Mouse (Mus musculus): ENCODE results near the gene Samd8. TPM values are rescaled to one million over a fixed set of nuclear protein-coding genes. Genes with fewer than 3 reads are reported as not detected.

Samd8 gene
- polyA plus RNA-seq, 1 experiment = 19.6 TPM

DNA sequence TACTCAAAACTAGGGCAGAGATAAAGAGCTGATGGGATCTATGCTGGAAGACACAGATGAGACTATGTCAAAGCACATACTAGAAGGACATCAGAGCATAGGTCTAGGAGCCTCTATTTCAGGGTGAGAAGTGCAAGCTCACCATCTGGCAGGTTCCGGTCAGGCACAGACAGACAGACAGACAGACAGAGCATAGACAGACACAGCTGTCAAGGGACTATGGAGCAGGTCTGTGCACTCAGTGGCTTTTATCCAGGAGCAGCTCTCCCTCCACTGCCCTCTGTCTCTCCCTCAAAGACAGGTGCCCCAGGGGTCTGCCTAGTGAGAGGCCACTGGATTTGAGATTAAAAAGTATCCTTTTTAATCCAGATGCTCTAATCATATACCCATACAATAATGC, 6.2 kb upstream of the Samd8 start:
- peaks cover 39% of the 10 kb centered on the region for H3K4me1 ChIP-seq (ENCODE audit: control insufficient read depth, insufficient read depth, low read length)
- H3K4me3 ChIP-seq (ENCODE audit: insufficient read depth, low read length) = no peak overlapping the region
- no peak for TF ChIP-seq POLR2A (IDR thresholded peaks at IDR 0.05; ENCODE audit: borderline replicate concordance, low read depth, low read length)
- TF ChIP-seq CTCF (IDR thresholded peaks at IDR 0.05; ENCODE audit: low read depth, low read length) = no peak
- H3K27ac ChIP-seq (ENCODE audit: insufficient read depth, low read depth, low read length) = no peak overlapping the region

DNA sequence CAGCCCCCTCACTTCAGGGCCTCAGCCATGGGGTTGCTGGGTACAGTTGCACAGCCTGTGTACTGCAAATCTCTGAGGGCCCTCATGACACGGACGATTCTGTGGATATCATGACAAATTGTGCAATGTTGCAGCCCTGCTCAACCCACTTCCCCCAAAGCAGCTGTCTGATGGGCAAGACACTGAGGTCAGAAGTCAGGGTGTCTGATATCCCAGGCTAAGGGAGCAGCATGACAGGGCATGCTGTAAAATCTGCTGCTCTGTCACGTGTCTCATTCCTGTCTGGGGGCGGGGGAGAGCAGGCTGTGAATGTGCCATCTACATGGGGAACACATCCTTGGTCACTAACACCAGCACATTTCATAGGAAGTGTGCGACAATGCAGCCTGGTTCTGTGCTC, 5.2 kb upstream of the Samd8 start:
- Histone ChIP-seq H3K4me3 (ENCODE audit: insufficient read depth, low read length) (no peak overlapping the region), H3K27ac (ENCODE audit: insufficient read depth, low read depth, low read length) (peak overlapping the region; percentile 80), H3K4me1 (ENCODE audit: control insufficient read depth, insufficient read depth, low read length) (peaks cover 45% of the 10 kb centered on the region)
- TF ChIP-seq POLR2A (IDR thresholded peaks at IDR 0.05; ENCODE audit: borderline replicate concordance, low read depth, low read length) = no peak
- no peak for TF ChIP-seq CTCF (IDR thresholded peaks at IDR 0.05; ENCODE audit: low read depth, low read length)

DNA sequence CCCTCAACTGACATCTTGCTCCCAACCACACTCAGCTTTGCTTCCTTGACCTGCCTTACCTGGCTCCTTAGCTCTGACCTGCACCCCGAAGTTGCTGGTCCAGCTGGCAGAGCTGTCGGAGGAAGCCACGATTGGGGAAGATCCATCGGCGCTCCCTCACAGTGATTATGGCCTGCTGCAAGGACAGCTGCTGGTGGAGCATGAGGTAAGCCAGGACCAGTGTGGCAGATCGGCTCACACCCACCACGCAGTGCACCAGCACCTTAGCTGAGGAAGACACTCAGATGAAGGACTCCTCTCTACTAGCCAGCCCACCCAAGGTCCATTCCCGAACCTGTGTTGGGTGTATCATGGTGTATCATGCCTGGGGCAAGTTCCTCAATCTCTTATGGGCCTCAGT, 4.1 kb upstream of the Samd8 start:
- H3K4me3 ChIP-seq (ENCODE audit: insufficient read depth, low read length) = no peak overlapping the region
- peaks cover 46% of the 10 kb centered on the region for H3K4me1 ChIP-seq (ENCODE audit: control insufficient read depth, insufficient read depth, low read length)
- no peak overlapping the region for H3K27ac ChIP-seq (ENCODE audit: insufficient read depth, low read depth, low read length)
- TF ChIP-seq POLR2A (IDR thresholded peaks at IDR 0.05; ENCODE audit: borderline replicate concordance, low read depth, low read length) = no peak
- TF ChIP-seq CTCF (IDR thresholded peaks at IDR 0.05; ENCODE audit: low read depth, low read length) = no peak

DNA sequence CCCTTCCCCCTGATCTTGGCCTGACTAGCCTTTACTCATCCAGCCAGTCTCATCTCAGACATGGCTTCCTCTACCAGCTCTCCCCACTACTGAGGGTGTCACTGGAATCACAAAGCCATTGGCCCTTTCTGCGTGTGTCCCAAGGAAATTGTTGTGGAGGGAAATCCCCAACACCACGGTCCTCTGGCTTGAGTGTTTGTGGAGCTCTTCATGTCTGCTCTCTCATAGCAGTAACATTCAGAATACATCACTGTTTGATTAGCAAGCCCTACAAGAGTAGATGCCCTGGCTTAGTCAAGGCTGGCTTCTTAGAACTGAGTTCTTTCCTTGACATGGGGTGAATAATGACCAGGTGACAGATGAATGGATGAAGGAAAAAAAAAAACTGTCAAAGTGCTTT, 3.5 kb upstream of the Samd8 start:
- no peak for TF ChIP-seq CTCF (IDR thresholded peaks at IDR 0.05; ENCODE audit: low read depth, low read length)
- no peak for TF ChIP-seq POLR2A (IDR thresholded peaks at IDR 0.05; ENCODE audit: borderline replicate concordance, low read depth, low read length)
- H3K4me1 ChIP-seq (ENCODE audit: control insufficient read depth, insufficient read depth, low read length) = peaks cover 46% of the 10 kb centered on the region
- H3K27ac ChIP-seq (ENCODE audit: insufficient read depth, low read depth, low read length) = no peak overlapping the region
- H3K4me3 ChIP-seq (ENCODE audit: insufficient read depth, low read length) = no peak overlapping the region

DNA sequence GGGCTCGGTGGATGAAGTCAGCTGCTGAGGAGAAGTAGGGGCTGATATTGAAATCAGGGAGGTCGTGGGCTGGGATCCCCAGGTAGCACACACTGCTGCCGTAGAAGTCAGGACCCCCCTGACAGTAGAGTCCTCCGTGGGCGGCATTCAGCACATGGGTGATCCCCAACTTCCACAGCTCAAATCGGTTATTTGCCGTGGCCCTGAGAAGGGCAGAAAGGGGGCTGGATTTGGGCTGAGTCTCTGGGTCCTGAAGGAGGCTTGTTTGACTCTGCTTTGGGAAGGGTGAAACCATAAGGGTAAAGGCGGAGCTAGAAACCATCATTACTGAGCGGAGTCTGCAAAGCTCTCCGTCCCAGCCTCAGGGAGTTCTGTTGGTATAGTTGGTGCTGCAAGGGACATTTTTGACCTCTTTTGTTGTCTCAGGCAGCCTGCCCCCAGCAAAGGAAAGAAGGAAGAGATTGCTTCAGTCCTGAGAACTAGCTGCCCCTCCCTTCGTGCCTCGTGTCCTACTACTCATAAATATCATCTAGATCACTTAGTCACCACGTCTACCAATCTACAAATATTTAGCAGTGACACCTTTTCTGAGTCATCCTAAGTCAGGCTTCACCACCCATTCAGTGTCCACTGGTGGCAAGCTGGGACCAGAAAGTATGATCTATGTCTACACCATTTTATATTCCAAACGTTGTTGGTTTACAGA, 2.7 kb upstream of the Samd8 start:
- Histone ChIP-seq H3K4me1 (ENCODE audit: control insufficient read depth, insufficient read depth, low read length) (peaks cover 46% of the 10 kb centered on the region), H3K4me3 (ENCODE audit: insufficient read depth, low read length) (no peak overlapping the region), H3K27ac (ENCODE audit: insufficient read depth, low read depth, low read length) (no peak overlapping the region)
- TF ChIP-seq CTCF (IDR thresholded peaks at IDR 0.05; ENCODE audit: low read depth, low read length) (no peak), POLR2A (IDR thresholded peaks at IDR 0.05; ENCODE audit: borderline replicate concordance, low read depth, low read length) (no peak)

DNA sequence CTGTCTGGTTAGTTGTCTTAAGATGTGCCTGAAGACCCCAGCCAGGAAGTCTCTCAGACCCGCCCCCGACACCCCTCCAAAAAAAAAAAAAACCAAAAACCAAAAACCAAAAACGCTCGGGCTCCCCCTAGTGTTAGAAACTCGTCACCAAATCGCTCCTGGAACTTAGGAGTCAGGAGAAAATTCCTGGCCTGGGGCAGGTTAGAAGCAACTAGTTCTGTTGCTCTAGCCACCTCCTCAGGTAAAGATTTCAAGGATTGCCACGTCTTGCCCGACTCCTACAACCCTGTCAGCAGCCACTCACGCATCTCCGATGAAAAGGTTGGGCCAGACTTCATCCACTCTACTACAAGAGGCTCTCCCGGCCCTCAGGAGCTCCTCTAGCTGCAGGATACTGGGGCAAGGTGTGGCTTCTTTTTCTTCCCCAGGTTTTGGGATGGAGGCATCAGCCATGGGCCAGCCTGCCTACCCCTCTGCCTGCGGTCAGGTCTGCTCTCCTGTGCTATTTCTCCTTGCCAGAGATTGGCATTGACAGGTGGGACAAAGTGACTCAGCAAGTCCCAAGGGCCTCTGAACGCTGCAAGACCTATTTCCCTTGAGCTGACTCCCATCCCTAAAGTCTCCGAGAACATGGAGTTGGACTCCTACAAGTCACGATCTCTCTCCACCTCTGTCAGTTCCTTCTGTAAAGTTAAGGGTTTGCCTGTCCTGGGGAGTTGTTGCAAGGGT, 2.0 kb upstream of the Samd8 start:
- Histone ChIP-seq H3K4me1 (ENCODE audit: control insufficient read depth, insufficient read depth, low read length) (peaks cover 48% of the 10 kb centered on the region), H3K27ac (ENCODE audit: insufficient read depth, low read depth, low read length) (no peak overlapping the region), H3K4me3 (ENCODE audit: insufficient read depth, low read length) (no peak overlapping the region)
- TF ChIP-seq POLR2A (IDR thresholded peaks at IDR 0.05; ENCODE audit: borderline replicate concordance, low read depth, low read length) = no peak
- peak; percentile 90 for TF ChIP-seq CTCF (IDR thresholded peaks at IDR 0.05; ENCODE audit: low read depth, low read length)

DNA sequence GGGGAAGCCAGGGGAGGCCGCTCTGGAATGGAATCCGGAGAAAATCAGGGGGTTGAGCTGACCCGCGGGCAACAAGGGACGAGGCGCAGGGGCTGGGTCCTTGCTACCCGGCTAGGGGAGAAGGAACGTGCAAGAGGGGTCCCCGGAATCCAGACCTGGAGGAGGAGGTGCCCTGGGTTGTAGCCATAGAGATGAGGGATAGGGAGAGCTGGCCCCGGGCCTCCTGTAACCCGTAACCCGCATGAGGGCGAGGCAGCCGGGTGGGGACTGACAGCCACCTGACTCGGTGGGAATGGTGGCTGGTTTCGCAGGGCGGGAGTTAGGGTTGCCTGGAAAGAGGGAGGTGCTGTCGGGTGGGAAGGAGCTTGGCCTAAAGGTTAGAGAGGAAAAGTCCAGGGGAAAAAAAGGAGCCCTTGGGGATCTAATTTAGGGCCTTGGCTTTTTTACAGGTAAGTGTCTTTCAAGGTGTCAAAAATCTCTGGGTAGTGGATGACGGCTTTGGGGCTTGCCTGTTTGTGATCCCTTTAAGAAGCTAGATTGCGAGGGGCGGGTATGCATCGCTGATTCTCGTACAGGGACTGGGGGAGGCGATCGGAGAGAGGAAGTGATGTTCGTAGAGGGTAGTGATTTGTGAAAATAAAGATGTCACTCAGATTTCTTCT, 681 bp downstream of the Samd8 start, which contains the start of gene Dusp13:
TSS of gene Dusp13 (minus strand) at position 301 of the 662 bp plus-strand sequence.
- TF ChIP-seq POLR2A (IDR thresholded peaks at IDR 0.05; ENCODE audit: borderline replicate concordance, low read depth, low read length) (no peak), CTCF (IDR thresholded peaks at IDR 0.05; ENCODE audit: low read depth, low read length) (no peak)
- peaks cover 52% of the 10 kb centered on the region for H3K4me1 ChIP-seq (ENCODE audit: control insufficient read depth, insufficient read depth, low read length)

DNA sequence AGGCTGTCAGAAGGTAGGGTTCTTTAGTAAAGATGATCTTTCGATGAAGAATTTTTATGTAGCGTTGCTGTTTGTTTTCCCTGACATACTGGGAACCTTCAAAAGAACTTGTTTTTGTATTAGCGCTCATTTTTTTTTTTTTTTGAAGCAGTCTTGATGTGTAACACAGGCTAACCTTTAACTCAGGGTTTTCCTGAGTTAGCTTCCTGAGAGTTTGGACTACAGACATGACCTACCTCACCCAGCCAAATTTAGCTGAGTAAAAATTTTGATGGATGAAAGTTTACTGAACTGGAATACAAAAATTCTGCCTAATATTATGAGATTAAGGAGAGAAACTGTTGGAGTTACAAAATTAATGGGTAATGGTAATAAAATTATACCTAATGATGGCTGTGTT, 2.1 kb downstream of the Samd8 start:
- H3K27ac ChIP-seq (ENCODE audit: insufficient read depth, low read depth, low read length) = no peak overlapping the region
- peaks cover 43% of the 10 kb centered on the region for H3K4me1 ChIP-seq (ENCODE audit: control insufficient read depth, insufficient read depth, low read length)

More for the DNA sequence above, 681 bp downstream of the Samd8 start, which contains the start of gene Dusp13:
- Histone ChIP-seq H3K4me3 (ENCODE audit: insufficient read depth, low read length) (peak within 1 kb of the TSS; percentile 81), H3K27ac (ENCODE audit: insufficient read depth, low read depth, low read length) (peak within 1 kb of the TSS; percentile 63)

DNA sequence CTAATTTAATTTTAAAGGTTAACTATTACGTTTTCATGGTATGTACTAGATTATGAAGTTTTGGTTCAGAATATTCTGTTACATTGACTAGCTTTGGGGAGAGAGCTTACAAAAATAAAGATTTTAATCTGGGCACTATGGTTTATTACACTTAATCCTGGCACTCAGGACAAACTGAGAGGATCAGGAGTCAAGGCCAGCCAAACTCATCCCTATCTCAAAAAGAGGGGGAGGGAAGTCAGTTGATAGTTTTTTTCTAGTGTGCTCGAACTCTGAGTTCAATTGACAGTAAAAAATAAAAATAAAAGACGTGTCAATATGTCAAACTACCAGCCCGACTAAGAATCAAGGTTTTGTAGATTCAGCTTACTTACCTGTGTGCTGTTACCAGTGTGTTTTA, 3.0 kb downstream of the Samd8 start:
- TF ChIP-seq CTCF (IDR thresholded peaks at IDR 0.05; ENCODE audit: low read depth, low read length) = no peak
- no peak for TF ChIP-seq POLR2A (IDR thresholded peaks at IDR 0.05; ENCODE audit: borderline replicate concordance, low read depth, low read length)
- no peak overlapping the region for H3K27ac ChIP-seq (ENCODE audit: insufficient read depth, low read depth, low read length)
- peaks cover 40% of the 10 kb centered on the region for H3K4me1 ChIP-seq (ENCODE audit: control insufficient read depth, insufficient read depth, low read length)
- no peak overlapping the region for H3K4me3 ChIP-seq (ENCODE audit: insufficient read depth, low read length)

More for the DNA sequence above, 2.1 kb downstream of the Samd8 start:
- TF ChIP-seq CTCF (IDR thresholded peaks at IDR 0.05; ENCODE audit: low read depth, low read length) (no peak), POLR2A (IDR thresholded peaks at IDR 0.05; ENCODE audit: borderline replicate concordance, low read depth, low read length) (no peak)
- no peak overlapping the region for H3K4me3 ChIP-seq (ENCODE audit: insufficient read depth, low read length)
